ENCODE assay signal across 8 mouse cellular contexts in genomic region chr1:128103520-128104088, GRCm38 (mm10). TPM values are rescaled to one million over a fixed set of nuclear protein-coding genes. Genes with fewer than 3 reads are reported as not detected.
DNase-seq lines count a peak whose midpoint lies in the region; ATAC-seq and TF ChIP-seq lines count a peak whose summit lies in the region.

No protein-coding gene starts in this region.

- no peak for TF ChIP-seq CTCF in lung, adult 2 months (IDR thresholded peaks at IDR 0.05; ENCODE audit: insufficient read depth, low read length)

- peaks cover 6% of the 10 kb centered on the region for H3K36me3 ChIP-seq in megakaryocyte, embryonic 14.5 days (replicated peaks; ENCODE audit: low read length)

- H3K9me3 ChIP-seq in megakaryocyte, embryonic 14.5 days, result no peaks in the 10 kb centered on the region

- H3K4me1 ChIP-seq in lung, adult 2 months (ENCODE audit: control insufficient read depth, insufficient read depth, low read length), result no peaks in the 10 kb centered on the region
- peaks cover 63% of the 10 kb centered on the region for H3K4me1 ChIP-seq in megakaryocyte, embryonic 14.5 days

- TF ChIP-seq POLR2A in lung, adult 2 months (IDR thresholded peaks at IDR 0.05; ENCODE audit: borderline replicate concordance, extremely low read depth, low read depth, low read length), result no peak

- no peak for DNase-seq in lung, adult 2 months
- DNase-seq in lung, postnatal 10 days, result no peak
- peak; percentile 44 for DNase-seq in c-Kit-negative CD71-positive TER-119-positive erythroid progenitor cells, embryonic 14.5 days (ENCODE audit: low read depth, low spot score)
- DNase-seq in urinary bladder, postnatal 10 days (ENCODE audit: low spot score), result no peak
- DNase-seq in thymus, postnatal 14 days, result no peak
- no peak for DNase-seq in frontal cortex, adult 2 months (ENCODE audit: extremely low spot score in 1 of 2, low spot score in 1 of 2)

- under 1% methylated on average over 47 of the region's 47 CpGs for WGBS in lung, adult 2 months

- H3K4me3 ChIP-seq in lung, adult 2 months (replicated peaks; ENCODE audit: extremely low read depth, low read depth, low read length), result peak overlapping the region; percentile 92
- H3K4me3 ChIP-seq in megakaryocyte, embryonic 14.5 days (replicated peaks), result peak overlapping the region; percentile 99

- no peaks in the 10 kb centered on the region for H3K27me3 ChIP-seq in megakaryocyte, embryonic 14.5 days (replicated peaks)

- peak; percentile 33 for ATAC-seq in granulocyte monocyte progenitor cell, adult 5-6 weeks (replicated peaks; ENCODE audit: poor library complexity, severe bottlenecking)

RNA-seq across cellular contexts. Expression of gene R3hdm1, which starts 0.5 kb away (rescaled TPM):
- 29.8 and 34.2 TPM in 2 replicates for polyA plus RNA-seq in lung, adult 2 months (2012; rRNA removed)
- 163 and 173 TPM in 2 replicates for total RNA-seq in granulocyte monocyte progenitor cell, adult 5-6 weeks (2014; fragmentation: Nextera tagmentation)
- total RNA-seq in granulocyte monocyte progenitor cell, adult 5-6 weeks (2017), result 42.9 and 58.8 TPM in 2 replicates
- polyA plus RNA-seq in megakaryocyte, embryonic 14.5 days (2012; ENCODE audit: insufficient read depth, low replicate concordance), result 28.5 and 60.9 TPM in 2 replicates
- polyA plus RNA-seq in frontal cortex, adult 2 months (2012; rRNA removed), result 352 and 375 TPM in 2 replicates

RNA-seq across cellular contexts. Expression of gene Zranb3, which starts 0.8 kb away (rescaled TPM):
- polyA plus RNA-seq in lung, adult 2 months (2012; rRNA removed), result 0.72 and 1.1 TPM in 2 replicates
- 18.3 and 18.4 TPM in 2 replicates for total RNA-seq in granulocyte monocyte progenitor cell, adult 5-6 weeks (2014; fragmentation: Nextera tagmentation)
- 15.8 and 21.6 TPM in 2 replicates for total RNA-seq in granulocyte monocyte progenitor cell, adult 5-6 weeks (2017)
- 0.64 TPM in 1 of 2 replicates, not detected in the other for polyA plus RNA-seq in megakaryocyte, embryonic 14.5 days (2012; ENCODE audit: insufficient read depth, low replicate concordance)
- polyA plus RNA-seq in frontal cortex, adult 2 months (2012; rRNA removed), result 5.7 and 6.1 TPM in 2 replicates
